In the genomic region with DNA sequence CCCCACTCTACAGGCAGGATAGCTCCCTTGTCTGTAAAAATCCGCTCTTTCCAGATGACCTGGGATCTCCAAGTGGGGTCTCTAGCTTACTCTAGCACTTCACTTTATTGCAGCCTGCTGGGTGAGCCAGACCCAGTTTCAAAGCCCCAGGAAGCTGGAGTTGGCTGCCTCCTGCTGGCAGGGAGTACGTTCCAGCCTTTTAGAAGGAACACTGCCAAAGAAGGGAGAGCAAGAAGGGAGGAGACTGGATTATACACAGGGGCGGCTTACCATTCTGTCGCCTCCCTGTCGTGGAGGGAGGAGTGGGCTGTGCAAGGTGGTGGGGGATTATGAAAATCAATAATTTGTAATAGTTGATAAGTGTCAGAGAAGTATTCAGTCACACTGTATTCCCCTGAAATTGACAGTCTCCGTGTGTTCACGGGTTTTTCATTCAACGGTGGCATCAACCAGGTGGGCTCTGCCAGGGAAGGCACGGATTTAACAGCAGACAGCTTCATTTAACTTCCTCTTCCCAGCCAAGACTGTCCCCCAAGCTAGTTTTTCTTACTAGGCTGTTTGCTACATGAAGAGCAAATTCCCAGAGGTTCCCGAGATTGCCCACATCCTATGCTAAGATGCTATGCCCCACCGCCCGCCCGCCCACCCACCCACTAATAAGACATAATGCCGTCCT, we compare ENCODE assay signal across 8 mouse cellular contexts. TPM values are rescaled to one million over a fixed set of nuclear protein-coding genes. Genes with fewer than 3 reads are reported as not detected.
DNase-seq lines count a peak whose midpoint lies in the region; ATAC-seq lines count a peak whose summit lies in the region.

No protein-coding gene starts in this region.

- H3K27me3 ChIP-seq in forebrain, embryonic 12.5 days, result peaks cover 20% of the 10 kb centered on the region; the same call in 1 of the 2 replicates
- no peaks in the 10 kb centered on the region for H3K27me3 ChIP-seq in neural tube, embryonic 15.5 days (replicated peaks)

- H3K9me3 ChIP-seq in forebrain, embryonic 12.5 days, result no peaks in the 10 kb centered on the region
- no peaks in the 10 kb centered on the region for H3K9me3 ChIP-seq in neural tube, embryonic 15.5 days (replicated peaks)

- no peak overlapping the region for H3K27ac ChIP-seq in forebrain, embryonic 12.5 days
- peak overlapping the region; percentile 83 for H3K27ac ChIP-seq in neural tube, embryonic 15.5 days (replicated peaks)

- peak overlapping the region; percentile 8 for H3K4me3 ChIP-seq in forebrain, embryonic 12.5 days (replicated peaks)
- H3K4me3 ChIP-seq in neural tube, embryonic 15.5 days (replicated peaks), result peak overlapping the region; percentile 42

- peak; percentile 63; the same call in 1 of the 2 replicates for ATAC-seq in forebrain, embryonic 12.5 days (ENCODE audit: low FRiP score)
- peak; percentile 69 for ATAC-seq in neural tube, embryonic 15.5 days (ENCODE audit: low FRiP score)

- DNase-seq in heart, adult 11 months, result peak; percentile 85
- DNase-seq in heart, adult 8-10 months (ENCODE audit: low spot score), result no peak
- peak; percentile 92 for DNase-seq in brain, adult 2 months (ENCODE audit: low read depth, low spot score)
- DNase-seq in heart, postnatal 4 days, result peak; percentile 20
- DNase-seq in left cerebral cortex, postnatal 14 days (ENCODE audit: low spot score in 2 of 2), result peak; percentile 84 to 90
- no peak for DNase-seq in urinary bladder, postnatal 25 days (ENCODE audit: low spot score)

- peaks cover 23% of the 10 kb centered on the region for H3K4me1 ChIP-seq in forebrain, embryonic 12.5 days
- H3K4me1 ChIP-seq in neural tube, embryonic 15.5 days, result peaks cover 21% of the 10 kb centered on the region

- peak overlapping the region; percentile 21; the same call in 1 of the 2 replicates for H3K9ac ChIP-seq in forebrain, embryonic 12.5 days
- peak overlapping the region; percentile 41 for H3K9ac ChIP-seq in neural tube, embryonic 15.5 days (replicated peaks)

- no peaks in the 10 kb centered on the region for H3K36me3 ChIP-seq in forebrain, embryonic 12.5 days (replicated peaks)
- H3K36me3 ChIP-seq in neural tube, embryonic 15.5 days, result no peaks in the 10 kb centered on the region

- H3K4me2 ChIP-seq in forebrain, embryonic 12.5 days, result peak overlapping the region; percentile 48
- H3K4me2 ChIP-seq in neural tube, embryonic 15.5 days, result peak overlapping the region; percentile 57

- 13% methylated on average over 14 of the region's 14 CpGs for WGBS in forebrain, embryonic 12.5 days
- 11% methylated on average over 14 of the region's 14 CpGs for WGBS in neural tube, embryonic 15.5 days

- intact Hi-C loops in left cerebral cortex, postnatal 14 days (cut with DNase I), result loop anchor here (1.0 to 2.0 kb wide), 2 partner anchors 40 to 59 kb away; a partner anchor contains a TSS

RNA-seq across cellular contexts. Expression of a gene that starts 0.4 kb away (rescaled TPM):
- total RNA-seq in heart, adult 8-10 months (2022), result 10 to 100 TPM in 1 of 4 experiments, 1 to 10 TPM in 3; 2.0 to 11.5 (median 5.8) TPM
- polyA plus RNA-seq in forebrain, embryonic 12.5 days (2016; fragmentation: Nextera tagmentation; extraction: Ambion mirVana), result 2.1 and 2.4 TPM in 2 replicates
- total RNA-seq in heart, postnatal 4 days (2021), result under 1 TPM; 0.24 to 0.36 TPM
- 100 to 1,000 TPM; 117 to 127 TPM for total RNA-seq in left cerebral cortex, postnatal 14 days (2021)
- polyA plus RNA-seq in neural tube, embryonic 15.5 days (2015; fragmentation: Nextera tagmentation; extraction: Ambion mirVana), result 19.5 and 24.7 TPM in 2 replicates

RNA-seq across cellular contexts. Expression of a gene that starts 40.0 kb away (rescaled TPM):
- 10 to 100 TPM; 10.4 to 16.2 (median 13.0) TPM for total RNA-seq in heart, adult 8-10 months (2022)
- polyA plus RNA-seq in forebrain, embryonic 12.5 days (2016; fragmentation: Nextera tagmentation; extraction: Ambion mirVana), result 51.8 and 58.4 TPM in 2 replicates
- 10 to 100 TPM; 14.4 to 14.9 TPM for total RNA-seq in heart, postnatal 4 days (2021)
- 10 to 100 TPM; 11.1 to 15.9 TPM for total RNA-seq in left cerebral cortex, postnatal 14 days (2021)
- 38.6 and 39.2 TPM in 2 replicates for polyA plus RNA-seq in neural tube, embryonic 15.5 days (2015; fragmentation: Nextera tagmentation; extraction: Ambion mirVana)

Comparison
In these comparisons a context has a peak if more than half of its experiments do, and no peak if none do; other contexts are left out.
1. DNase-seq: peak in heart, adult 11 months (single experiment), brain, adult 2 months (single experiment), heart, postnatal 4 days (single experiment) and left cerebral cortex, postnatal 14 days (2 of 2); none in heart, adult 8-10 months (single experiment) and urinary bladder, postnatal 25 days (single experiment).
2. RNA of a gene that starts 0.4 kb away (total RNA-seq): 117 to 127 TPM in left cerebral cortex, postnatal 14 days; 2.0 to 11.5 TPM in heart, adult 8-10 months and 0.24 to 0.36 TPM in heart, postnatal 4 days; every median in the first group is over 4 times any median in the second.